In genomic region chr4:123236431-123237031, GRCm38 (mm10) we compare ENCODE assay signal across 13 mouse cellular contexts. TPM values are rescaled to one million over a fixed set of nuclear protein-coding genes. Genes with fewer than 3 reads are reported as not detected.
DNase-seq lines count a peak whose midpoint lies in the region; ATAC-seq and TF ChIP-seq lines count a peak whose summit lies in the region.
"Had no signal": no experiment of that assay in that cellular context is flagged by ENCODE, and none has a peak within 500 bp of the region (broad histone marks: within the 10 kb centered on the region; RNA-seq: fewer than 3 reads in every experiment).

No protein-coding gene starts in this region.

- 0 out of 2 replicates have a peak overlapping the region, but pooled peaks have one; percentile 7 for H3K4me3 ChIP-seq in heart, embryonic 15.5 days
- peak overlapping the region; percentile 46; the same call in 1 of the 2 replicates for H3K4me3 ChIP-seq in lung, embryonic 14.5 days (ENCODE audit: low read depth, low read length)
- no peak overlapping the region for H3K4me3 ChIP-seq in intestine, embryonic 16.5 days (ENCODE audit: low read length)
- no peak overlapping the region for H3K4me3 ChIP-seq in neural tube, embryonic 15.5 days (replicated peaks)
- H3K4me3 ChIP-seq: embryonic facial prominence, embryonic 13.5 days; liver, embryonic 15.5 days; midbrain, embryonic 15.5 days had no signal

- peak overlapping the region; percentile 82 for H3K4me2 ChIP-seq in heart, embryonic 15.5 days
- peak overlapping the region; percentile 85 for H3K4me2 ChIP-seq in lung, embryonic 14.5 days
- no peak overlapping the region for H3K4me2 ChIP-seq in intestine, embryonic 16.5 days (ENCODE audit: low read depth, low read length)
- peak overlapping the region; percentile 5 for H3K4me2 ChIP-seq in neural tube, embryonic 15.5 days
- H3K4me2 ChIP-seq: embryonic facial prominence, embryonic 13.5 days; liver, embryonic 15.5 days; midbrain, embryonic 15.5 days had no signal

- ATAC-seq in heart, embryonic 15.5 days (replicated peaks; ENCODE audit: insufficient number of reproducible peaks, insufficient read depth, low FRiP score, low read depth): no peak
- ATAC-seq in lung, embryonic 14.5 days (ENCODE audit: insufficient read depth): no peak
- ATAC-seq in intestine, embryonic 16.5 days: no peak
- no peak for ATAC-seq in neural tube, embryonic 15.5 days (ENCODE audit: low FRiP score)
- ATAC-seq: midbrain, embryonic 15.5 days had no signal

- H3K4me1 ChIP-seq in heart, embryonic 15.5 days (replicated peaks): peaks cover 52% of the 10 kb centered on the region
- peaks cover 17% of the 10 kb centered on the region for H3K4me1 ChIP-seq in lung, embryonic 14.5 days (ENCODE audit: insufficient read depth)
- H3K4me1 ChIP-seq in intestine, embryonic 16.5 days (ENCODE audit: control insufficient read depth, insufficient read depth, low read length): peaks cover 12% of the 10 kb centered on the region; the same call in 1 of the 2 replicates
- peaks cover 15% of the 10 kb centered on the region for H3K4me1 ChIP-seq in neural tube, embryonic 15.5 days

- no peak overlapping the region for H3K9ac ChIP-seq in heart, embryonic 15.5 days
- no peak overlapping the region for H3K9ac ChIP-seq in lung, embryonic 14.5 days
- 0 out of 2 replicates have a peak overlapping the region, but pooled peaks have one; percentile 36 for H3K9ac ChIP-seq in intestine, embryonic 16.5 days (ENCODE audit: low read depth, low read length)
- no peak overlapping the region for H3K9ac ChIP-seq in neural tube, embryonic 15.5 days (replicated peaks)
- H3K9ac ChIP-seq: embryonic facial prominence, embryonic 13.5 days; liver, embryonic 15.5 days; midbrain, embryonic 15.5 days had no signal

- peak overlapping the region; percentile 74 for H3K27ac ChIP-seq in heart, embryonic 15.5 days
- peak overlapping the region; percentile 19; the same call in 1 of the 2 replicates for H3K27ac ChIP-seq in lung, embryonic 14.5 days (ENCODE audit: low read depth)
- H3K27ac ChIP-seq in intestine, embryonic 16.5 days (ENCODE audit: low read length): peak overlapping the region; percentile 12; the same call in 1 of the 2 replicates
- H3K27ac ChIP-seq in neural tube, embryonic 15.5 days (replicated peaks): 0 out of 2 replicates have a peak overlapping the region, but pooled peaks have one; percentile 18
- H3K27ac ChIP-seq: embryonic facial prominence, embryonic 13.5 days; liver, embryonic 15.5 days; midbrain, embryonic 15.5 days had no signal

- 71% methylated on average over 13 of the region's 13 CpGs for WGBS in heart, embryonic 15.5 days
- WGBS in lung, embryonic 14.5 days: 44% methylated on average over 13 of the region's 13 CpGs
- WGBS in intestine, embryonic 16.5 days: 75% methylated on average over 13 of the region's 13 CpGs
- 79% methylated on average over 13 of the region's 13 CpGs for WGBS in neural tube, embryonic 15.5 days

- H3K9me3 ChIP-seq in heart, embryonic 15.5 days (replicated peaks): no peaks in the 10 kb centered on the region
- H3K9me3 ChIP-seq in lung, embryonic 14.5 days (ENCODE audit: low read depth, low read length): no peaks in the 10 kb centered on the region
- no peaks in the 10 kb centered on the region for H3K9me3 ChIP-seq in intestine, embryonic 16.5 days (ENCODE audit: control insufficient read depth, low read length)
- no peaks in the 10 kb centered on the region for H3K9me3 ChIP-seq in neural tube, embryonic 15.5 days (replicated peaks)
- H3K9me3 ChIP-seq: embryonic facial prominence, embryonic 13.5 days; liver, embryonic 15.5 days; midbrain, embryonic 15.5 days had no signal

- no peak for TF ChIP-seq CTCF in lung, embryonic 14.5 days (IDR thresholded peaks at IDR 0.05; ENCODE audit: low read depth)

- H3K36me3 ChIP-seq in heart, embryonic 15.5 days: no peaks in the 10 kb centered on the region
- H3K36me3 ChIP-seq in lung, embryonic 14.5 days (ENCODE audit: insufficient read depth): no peaks in the 10 kb centered on the region
- no peaks in the 10 kb centered on the region for H3K36me3 ChIP-seq in intestine, embryonic 16.5 days (ENCODE audit: control insufficient read depth, insufficient read depth, low read length)
- H3K36me3 ChIP-seq in neural tube, embryonic 15.5 days: no peaks in the 10 kb centered on the region
- H3K36me3 ChIP-seq: embryonic facial prominence, embryonic 13.5 days; liver, embryonic 15.5 days; midbrain, embryonic 15.5 days had no signal

- no peak for DNase-seq in heart, adult 8-10 months (ENCODE audit: low spot score)
- DNase-seq in lung, embryonic 14.5 days: peak; percentile 66
- DNase-seq in lung, postnatal 14 days: no peak
- DNase-seq in cerebellum, adult 9-10 months: no peak
- no peak for DNase-seq in adrenal gland, adult 2 months
- DNase-seq: cerebellum, adult 8-10 months had no signal

- peaks cover 8% of the 10 kb centered on the region; the same call in 1 of the 2 replicates for H3K27me3 ChIP-seq in heart, embryonic 15.5 days
- peaks cover 44% of the 10 kb centered on the region for H3K27me3 ChIP-seq in lung, embryonic 14.5 days (ENCODE audit: insufficient read depth, low read length)
- H3K27me3 ChIP-seq in intestine, embryonic 16.5 days (replicated peaks; ENCODE audit: control insufficient read depth, insufficient read depth, low read length): no peaks in the 10 kb centered on the region; the same call in 1 of the 2 replicates
- H3K27me3 ChIP-seq in neural tube, embryonic 15.5 days (replicated peaks): peaks cover 54% of the 10 kb centered on the region

RNA-seq across cellular contexts. Expression of gene Heyl, which starts 3.2 kb away (rescaled TPM):
- polyA plus RNA-seq in heart, embryonic 15.5 days (2015; fragmentation: Nextera tagmentation; extraction: Ambion mirVana): 13.0 and 21.2 TPM in 2 replicates
- 10 to 100 TPM in 3 of 4 experiments, 1 to 10 TPM in 1; 9.7 to 11.7 (median 10.9) TPM for total RNA-seq in heart, adult 8-10 months (2022)
- polyA plus RNA-seq in lung, embryonic 14.5 days (2014; fragmentation: Nextera tagmentation; extraction: Ambion mirVana): 34.9 and 36.9 TPM in 2 replicates
- polyA plus RNA-seq in intestine, embryonic 16.5 days (2015; fragmentation: Nextera tagmentation; extraction: Ambion mirVana): 10.7 and 12.0 TPM in 2 replicates
- polyA plus RNA-seq in neural tube, embryonic 15.5 days (2015; fragmentation: Nextera tagmentation; extraction: Ambion mirVana): 5.6 and 9.6 TPM in 2 replicates
- total RNA-seq in adrenal gland, adult 2 months (2021): 10 to 100 TPM in 1 of 2 experiments, 1 to 10 TPM in 1; 4.3 to 11.5 TPM
- 4.5 and 5.9 TPM in 2 replicates for polyA plus RNA-seq in adrenal gland, adult 2 months (2012; rRNA removed)
- total RNA-seq: hematopoietic stem cell, adult 5-6 weeks had no signal

RNA-seq across cellular contexts. Expression of gene Pabpc4, which starts 25.6 kb away (rescaled TPM):
- 51.3 and 53.8 TPM in 2 replicates for polyA plus RNA-seq in heart, embryonic 15.5 days (2015; fragmentation: Nextera tagmentation; extraction: Ambion mirVana)
- 100 to 1,000 TPM; 323 to 392 (median 367) TPM for total RNA-seq in heart, adult 8-10 months (2022)
- 46.1 and 50.0 TPM in 2 replicates for polyA plus RNA-seq in lung, embryonic 14.5 days (2014; fragmentation: Nextera tagmentation; extraction: Ambion mirVana)
- polyA plus RNA-seq in intestine, embryonic 16.5 days (2015; fragmentation: Nextera tagmentation; extraction: Ambion mirVana): 31.6 and 36.7 TPM in 2 replicates
- 28.3 and 31.7 TPM in 2 replicates for polyA plus RNA-seq in neural tube, embryonic 15.5 days (2015; fragmentation: Nextera tagmentation; extraction: Ambion mirVana)
- total RNA-seq in adrenal gland, adult 2 months (2021): 100 to 1,000 TPM in 1 of 2 experiments, 10 to 100 TPM in 1; 98.9 to 110 TPM
- polyA plus RNA-seq in adrenal gland, adult 2 months (2012; rRNA removed): 270 and 277 TPM in 2 replicates

RNA-seq across cellular contexts. Expression of gene Nt5c1a, which starts 35.2 kb away (rescaled TPM):
- 1.3 and 1.5 TPM in 2 replicates for polyA plus RNA-seq in heart, embryonic 15.5 days (2015; fragmentation: Nextera tagmentation; extraction: Ambion mirVana)
- 10 to 100 TPM; 48.9 to 75.3 (median 70.1) TPM for total RNA-seq in heart, adult 8-10 months (2022)
- 0.20 TPM in 1 of 2 replicates, not detected in the other for polyA plus RNA-seq in lung, embryonic 14.5 days (2014; fragmentation: Nextera tagmentation; extraction: Ambion mirVana)
- not detected in 2 replicates for polyA plus RNA-seq in intestine, embryonic 16.5 days (2015; fragmentation: Nextera tagmentation; extraction: Ambion mirVana)
- 0.17 TPM in 1 of 2 replicates, not detected in the other for polyA plus RNA-seq in neural tube, embryonic 15.5 days (2015; fragmentation: Nextera tagmentation; extraction: Ambion mirVana)
- 10 to 100 TPM; 38.8 to 82.5 TPM for total RNA-seq in adrenal gland, adult 2 months (2021)
- 21.3 and 23.3 TPM in 2 replicates for polyA plus RNA-seq in adrenal gland, adult 2 months (2012; rRNA removed)
- total RNA-seq: hematopoietic stem cell, adult 5-6 weeks had no signal
- polyA plus RNA-seq: embryonic facial prominence, embryonic 13.5 days; liver, embryonic 15.5 days; midbrain, embryonic 15.5 days had no signal

RNA-seq across cellular contexts. Expression of gene Hpcal4, which starts 53.5 kb away (rescaled TPM):
- 0.72 and 0.80 TPM in 2 replicates for polyA plus RNA-seq in heart, embryonic 15.5 days (2015; fragmentation: Nextera tagmentation; extraction: Ambion mirVana)
- total RNA-seq in heart, adult 8-10 months (2022): under 1 TPM; 0.14 to 0.25 (median 0.19) TPM
- polyA plus RNA-seq in lung, embryonic 14.5 days (2014; fragmentation: Nextera tagmentation; extraction: Ambion mirVana): 0.23 and 0.37 TPM in 2 replicates
- 3.4 TPM in 2 replicates for polyA plus RNA-seq in intestine, embryonic 16.5 days (2015; fragmentation: Nextera tagmentation; extraction: Ambion mirVana)
- 33.2 and 34.4 TPM in 2 replicates for polyA plus RNA-seq in neural tube, embryonic 15.5 days (2015; fragmentation: Nextera tagmentation; extraction: Ambion mirVana)
- 1 to 10 TPM; 3.1 to 5.4 TPM for total RNA-seq in adrenal gland, adult 2 months (2021)
- 3.1 and 4.9 TPM in 2 replicates for polyA plus RNA-seq in adrenal gland, adult 2 months (2012; rRNA removed)
- total RNA-seq: hematopoietic stem cell, adult 5-6 weeks had no signal
- polyA plus RNA-seq: liver, embryonic 15.5 days had no signal

Comparison
In these comparisons a context has a peak if more than half of its experiments do, and no peak if none do; other contexts are left out.
1. H3K27ac ChIP-seq: peak in every context shown above with its lines; median percentile 74 in heart, embryonic 15.5 days; 19 in lung, embryonic 14.5 days; 18 in neural tube, embryonic 15.5 days; 12 in intestine, embryonic 16.5 days.
2. H3K4me3 ChIP-seq: peak in heart, embryonic 15.5 days (single experiment) and lung, embryonic 14.5 days (single experiment); none in intestine, embryonic 16.5 days (single experiment) and neural tube, embryonic 15.5 days (single experiment).